Mouse (Mus musculus) hindbrain, embryonic 16.5 days (tissue): ENCODE data around the gene Zkscan3. TPM values are rescaled to one million over a fixed set of nuclear protein-coding genes. Genes with fewer than 3 reads are reported as not detected.
A peak's percentile ranks its signal among the peaks of the same experiment; 100 is the strongest.

Source experiments
- ATAC-seq: fragments of 200-750 bp; cut with Nextera tagmentation; 2 replicates; pipeline ENCODE4 v1.8.0; 2017; ENCODE audit warnings: moderate TSS enrichment, moderate library complexity
- H3K27ac ChIP-seq: fragments of 300-500 bp; sonication (generic); 2 replicates; pipeline ENCODE4 v1.5.1; 2014; ENCODE audit warnings: low read depth, mild to moderate bottlenecking, control low read depth, low read length, moderate library complexity
- H3K27me3 ChIP-seq: fragments of 300-500 bp; sonication (generic); replicated peaks from 2 replicates; pipeline ENCODE4 v1.6.1; 2014; ENCODE audit warnings: low read length; ENCODE audit not compliant: control insufficient read depth, insufficient read depth
- H3K36me3 ChIP-seq: fragments of 300-500 bp; sonication (generic); 2 replicates; pipeline ENCODE4 v1.6.1; 2014; ENCODE audit warnings: mild to moderate bottlenecking, low read length, moderate library complexity, mixed read lengths; ENCODE audit not compliant: control insufficient read depth, insufficient read depth
- H3K4me1 ChIP-seq: fragments of 300-500 bp; sonication (generic); 2 replicates; pipeline ENCODE4 v1.6.1; 2014; ENCODE audit warnings: low read depth, low read length; ENCODE audit not compliant: control insufficient read depth, insufficient read depth
- H3K4me2 ChIP-seq: fragments of 300-500 bp; sonication (generic); 2 replicates; pipeline ENCODE4 v1.6.1; 2014; ENCODE audit warnings: mild to moderate bottlenecking, low read length, control low read depth, moderate library complexity
- H3K4me3 ChIP-seq: fragments of 300-500 bp; sonication (generic); 2 replicates; pipeline ENCODE4 v1.5.1; 2014; ENCODE audit warnings: mild to moderate bottlenecking, low read length, control low read depth, moderate library complexity
- H3K9ac ChIP-seq: fragments of 300-500 bp; sonication (generic); 2 replicates; pipeline ENCODE4 v1.6.1; 2014; ENCODE audit warnings: low read depth, mild to moderate bottlenecking, control low read depth, low read length, moderate library complexity
- H3K9me3 ChIP-seq: fragments of 300-500 bp; sonication (generic); 2 replicates; pipeline ENCODE4 v1.6.1; 2014; ENCODE audit warnings: mild to moderate bottlenecking, low read length, moderate library complexity; ENCODE audit not compliant: control insufficient read depth
- WGBS: fragments of 180-500 bp; shearing (Covaris S2); extraction: QIAGEN DNeasy Blood & Tissue Kit; methylation state at CpG from one replicate; pipeline ENCODE4 v1.1.7; 2014; 5-methylcytosine and 5-hydroxymethylcytosine counted together
- microRNA counts: library from miRNA; unstranded; fragments of <30 nt; microRNA quantifications from one replicate; lab custom pipeline; 2016
- microRNA-seq: library from miRNA; unstranded; fragments of <30 nt; microRNA quantifications from one replicate; pipeline ENCODE4, GENCODE M21; 2017
- polyA plus RNA-seq: library from polyadenylated mRNA; unstranded; fragments of >200 nt; fragmentation: Nextera tagmentation; extraction: Ambion mirVana; gene quantifications from 2 replicates; pipeline ENCODE4 v1.2.1, GENCODE M21; 2015

The Zkscan3 gene
- polyA plus RNA-seq, 1 experiment from 2014 or later, result 60.5 TPM

DNA sequence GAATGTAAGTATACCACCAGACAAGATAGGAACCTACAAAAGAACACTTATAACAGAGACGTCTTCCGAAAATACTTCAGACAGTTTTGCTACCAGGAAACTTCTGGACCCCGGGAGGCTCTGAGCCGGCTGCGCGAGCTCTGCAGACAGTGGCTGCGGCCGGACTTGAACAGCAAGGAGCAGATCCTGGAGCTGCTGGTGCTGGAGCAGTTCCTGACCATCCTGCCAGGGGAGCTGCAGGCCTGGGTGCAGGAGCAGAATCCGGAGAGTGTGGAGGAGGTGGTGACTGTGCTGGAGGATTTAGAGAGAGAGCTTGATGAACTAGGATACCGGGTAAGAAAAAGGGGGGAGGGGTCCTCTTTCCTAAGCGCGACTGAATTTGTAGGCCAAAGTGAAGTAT is 38.8 kb downstream of the Zkscan3 start:
- Histone ChIP-seq H3K9ac (no peak overlapping the region; the same call in 1 of the 2 replicates), H3K36me3 (peaks cover under 1% of the 10 kb centered on the region; the same call in 1 of the 2 replicates), H3K4me2 (peak overlapping the region; percentile 68), H3K4me3 (peak overlapping the region; percentile 94), H3K4me1 (peaks cover 17% of the 10 kb centered on the region), H3K27ac (no peak overlapping the region), H3K27me3 (no peaks in the 10 kb centered on the region), H3K9me3 (no peaks in the 10 kb centered on the region)
- ATAC-seq, result no peak
- WGBS, result 65% methylated on average over 12 of the region's 12 CpGs

DNA sequence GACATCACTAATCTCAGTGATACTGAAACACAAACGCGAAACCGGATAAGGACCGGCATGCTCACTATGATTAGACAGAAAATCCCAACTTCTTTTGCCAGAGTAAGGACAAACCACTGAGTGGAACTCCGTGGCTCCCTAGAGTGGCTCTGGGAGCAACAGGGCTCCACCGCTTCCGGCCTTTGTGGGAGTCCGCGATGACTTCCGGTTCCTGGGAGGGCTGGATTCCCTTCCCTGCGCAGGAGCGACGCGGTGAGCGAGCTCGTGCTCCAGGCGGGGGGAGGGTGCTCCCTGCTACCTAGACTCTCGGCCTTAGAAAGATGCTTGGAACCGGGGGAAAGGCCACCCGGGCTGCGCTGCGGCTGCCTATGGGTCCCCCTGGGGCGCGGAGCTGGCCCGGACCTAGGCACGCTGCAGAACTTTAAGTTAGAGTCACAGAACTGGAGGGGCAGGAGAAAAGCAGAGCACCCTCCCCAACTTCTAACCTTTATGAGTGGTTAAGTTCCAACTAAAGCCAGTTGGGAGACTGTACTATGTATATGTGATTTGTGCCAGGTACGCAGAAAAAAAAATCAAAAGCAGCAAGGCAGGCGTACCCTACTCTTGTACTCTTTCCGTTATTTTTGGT is 39.8 kb downstream of the Zkscan3 start, which contains the start of gene Zscan12:
Gene Zscan12 (plus strand): TSS at position 200 of the 628 bp plus-strand sequence.
- H3K4me2 ChIP-seq, result peak within 1 kb of the TSS; percentile 68
- no peaks in the 10 kb centered on the region for H3K36me3 ChIP-seq
- H3K27ac ChIP-seq, result peak within 1 kb of the TSS; percentile 77
- peaks cover 17% of the 10 kb centered on the region for H3K4me1 ChIP-seq
- 1% methylated on average over 24 of the region's 29 CpGs for whole genome bisulfite sequencing
- peak; percentile 100 for ATAC-seq
- H3K4me3 ChIP-seq, result peak within 1 kb of the TSS; percentile 94
- H3K9me3 ChIP-seq, result no peaks in the 10 kb centered on the region
- H3K9ac ChIP-seq, result peak within 1 kb of the TSS; percentile 94
- H3K27me3 ChIP-seq, result no peaks in the 10 kb centered on the region

DNA sequence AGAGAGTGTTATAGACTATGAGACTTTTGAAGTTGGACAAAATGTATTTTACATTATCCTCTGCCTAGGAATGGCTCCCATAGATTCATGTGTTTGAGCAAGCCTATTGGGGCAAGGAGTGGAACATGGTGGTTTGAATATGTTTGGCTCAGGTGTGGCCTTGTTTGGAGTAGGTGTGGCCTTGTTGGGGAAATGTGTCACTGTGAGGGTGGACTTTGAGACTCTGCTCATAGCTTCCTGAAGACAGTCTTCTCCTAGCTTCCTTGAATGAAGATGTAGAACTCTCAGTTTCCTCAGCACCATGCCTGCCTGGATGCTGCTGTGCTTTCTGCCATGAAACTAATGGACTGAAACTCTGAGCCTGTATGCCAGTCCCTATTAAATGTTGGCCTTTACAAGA is 52.0 kb downstream of the Zkscan3 start:
- no peak overlapping the region for H3K4me2 ChIP-seq
- H3K36me3 ChIP-seq, result no peaks in the 10 kb centered on the region
- no peak overlapping the region for H3K4me3 ChIP-seq
- H3K9ac ChIP-seq, result no peak overlapping the region
- H3K4me1 ChIP-seq, result no peaks in the 10 kb centered on the region
- no peak overlapping the region for H3K27ac ChIP-seq
- H3K27me3 ChIP-seq, result no peaks in the 10 kb centered on the region
- ATAC-seq, result no peak
- no peaks in the 10 kb centered on the region for H3K9me3 ChIP-seq

DNA sequence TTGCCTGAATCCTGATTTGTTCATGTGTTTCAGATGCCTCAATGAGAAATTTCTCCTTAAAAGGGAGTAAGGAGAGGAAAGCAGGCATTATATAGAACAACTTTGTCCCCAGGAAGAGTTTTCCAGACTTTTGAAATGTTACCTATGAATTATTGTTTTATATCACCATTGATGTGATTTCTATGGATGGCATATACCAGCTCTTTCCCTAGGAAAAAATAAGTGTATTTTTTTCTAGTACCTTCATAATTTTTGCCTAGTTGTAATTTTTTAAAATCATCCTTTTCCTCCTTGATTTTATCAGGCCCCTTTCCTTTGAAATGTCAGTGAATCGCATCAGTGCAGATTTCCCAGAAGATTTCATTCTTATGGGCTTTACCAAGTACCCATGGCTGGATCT is 55.9 kb downstream of the Zkscan3 start, which contains the start of gene Olfr1367:
Gene Olfr1367 (plus strand): TSS at position 301 of the 400 bp plus-strand sequence.
- WGBS, result 91% methylated on average over 1 of the region's 1 CpGs
- H3K4me2 ChIP-seq, result no peak within 1 kb of the TSS

More for the DNA sequence above, 55.9 kb downstream of the Zkscan3 start, which contains the start of gene Olfr1367:
- Histone ChIP-seq H3K9me3 (no peaks in the 10 kb centered on the region), H3K27me3 (no peaks in the 10 kb centered on the region), H3K9ac (no peak within 1 kb of the TSS), H3K27ac (no peak within 1 kb of the TSS), H3K36me3 (no peaks in the 10 kb centered on the region), H3K4me3 (no peak within 1 kb of the TSS), H3K4me1 (no peaks in the 10 kb centered on the region)
- ATAC-seq, result no peak

MicroRNAs encoded within 50 kb of the gene (microRNA counts, 519-probe panel; counts per million panel counts)
- 2,807 counts per million, percentile 75 among the panel's probes with 10 or more counts for microRNA mmu-miR-1896 (lab: Ali Mortazavi, UCI)

Small RNA genes within 50 kb of the gene (microRNA-seq; reads per million reads assigned to microRNA genes)
- gene Mir1896 (not detected), gene Mir6942 (not detected)

Other genes starting within 250 kb of the Zkscan3 start
- 70.1 and 75.0 TPM in 2 replicates for gene Trim27, start 223.3 kb downstream of the Zkscan3 start, polyA plus RNA-seq
- gene Gpx5, start 110.0 kb downstream of the Zkscan3 start, polyA plus RNA-seq, result not detected in 2 replicates
- gene Gpx6, start 90.6 kb downstream of the Zkscan3 start, polyA plus RNA-seq, result 0.26 and 0.64 TPM in 2 replicates
- not detected in 2 replicates for gene Olfr1367, start 55.8 kb downstream of the Zkscan3 start, polyA plus RNA-seq
- 10.1 and 12.0 TPM in 2 replicates for gene Zscan12, start 39.9 kb downstream of the Zkscan3 start, polyA plus RNA-seq
- 2.8 and 3.5 TPM in 2 replicates for gene Pgbd1, start 38.3 kb upstream of the Zkscan3 start, polyA plus RNA-seq
- 17.6 and 20.6 TPM in 2 replicates for gene Zscan26, start 51.0 kb upstream of the Zkscan3 start, polyA plus RNA-seq
- gene Nkapl, start 65.8 kb upstream of the Zkscan3 start, polyA plus RNA-seq, result 2.5 and 3.2 TPM in 2 replicates
- gene Zkscan4, start 76.2 kb upstream of the Zkscan3 start, polyA plus RNA-seq, result 10.8 and 11.3 TPM in 2 replicates
- not detected in 2 replicates for gene Gm10065, start 76.7 kb upstream of the Zkscan3 start, polyA plus RNA-seq
- 0.64 and 2.0 TPM in 2 replicates for gene AK157302, start 92.5 kb upstream of the Zkscan3 start, polyA plus RNA-seq
- 6.5 and 23.7 TPM in 2 replicates for gene Gm11273, start 98.7 kb upstream of the Zkscan3 start, polyA plus RNA-seq
- 4.3 and 4.4 TPM in 2 replicates for gene Zkscan8, start 128.4 kb upstream of the Zkscan3 start, polyA plus RNA-seq
- gene Olfr1366, start 140.1 kb upstream of the Zkscan3 start, polyA plus RNA-seq, result 0.11 and 0.13 TPM in 2 replicates
- 0.05 and 0.09 TPM in 2 replicates for gene Olfr1535, start 157.1 kb upstream of the Zkscan3 start, polyA plus RNA-seq
- gene Olfr1364, start 179.0 kb upstream of the Zkscan3 start, polyA plus RNA-seq, result not detected in 2 replicates
- not detected in 2 replicates for gene Olfr1362, start 211.3 kb upstream of the Zkscan3 start, polyA plus RNA-seq
- 0.05 TPM in 1 of 2 replicates, not detected in the other for gene Olfr11, start 239.8 kb upstream of the Zkscan3 start, polyA plus RNA-seq